Mouse (Mus musculus) thymus, postnatal 14 days (tissue): ENCODE data around the gene Hfe2.
A peak's percentile ranks its signal among the peaks of the same experiment; 100 is the strongest.
"Not testable (repeated sequence)": the region's sequence is repeated elsewhere in the genome, so short reads cannot be mapped to it uniquely, and the experiment has no call there.

ENCODE experiments used
- DNase-seq: peaks from one replicate; pipeline ENCODE4 v3.0.0; 2021

Gene Hfe2

DNA sequence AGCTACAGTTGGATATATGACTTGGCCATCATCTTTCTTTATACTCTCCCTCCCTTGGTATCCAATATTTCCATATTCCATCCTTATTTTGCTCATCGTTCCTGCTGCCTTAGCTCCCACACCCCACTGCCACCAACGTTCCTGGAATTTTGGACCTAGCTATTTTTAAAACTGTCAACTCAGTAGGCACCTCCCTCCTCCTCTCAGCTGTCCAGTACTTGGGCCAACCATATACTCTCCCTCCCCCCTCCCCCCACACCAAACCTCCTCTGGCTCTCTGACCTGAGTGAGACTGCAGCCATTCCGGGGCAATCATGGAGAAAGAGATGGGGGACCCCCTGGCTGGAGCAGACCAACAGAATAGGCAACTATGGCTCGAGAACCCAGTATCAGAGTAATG is at the start of gene Hfe2:
Gene Hfe2, plus strand, starts transcription at position 259 of the 400 bp plus-strand sequence.
- no peak for DNase-seq

GRCm38 (mm10) chr3:96477084-96477483 is 47.9 kb upstream of the Hfe2 start:
- DNase-seq: no peak

DNA sequence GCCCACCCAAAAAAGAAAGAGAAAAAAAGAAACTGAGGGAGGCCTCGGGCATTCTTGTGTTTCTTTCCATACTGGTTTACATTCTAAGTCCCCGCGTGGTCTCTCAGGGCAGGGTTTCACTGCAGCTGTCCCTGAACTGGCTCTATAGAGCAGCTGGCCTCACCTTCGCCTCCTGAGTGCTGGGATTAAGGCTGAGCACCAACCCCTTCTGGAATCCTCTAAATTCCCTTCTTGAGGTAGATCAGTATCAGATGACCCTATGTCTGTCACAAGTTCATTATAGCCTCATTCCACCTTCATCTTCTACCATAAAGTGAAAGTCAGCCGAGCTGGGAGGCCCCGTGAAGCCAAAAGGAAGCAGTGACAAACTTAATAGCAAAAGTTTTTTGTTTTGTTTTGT is 47.4 kb upstream of the Hfe2 start:
- no peak for DNase-seq

- no peak for DNase-seq
Measured at GRCm38 (mm10) chr3:96479249-96479648, 45.7 kb upstream of the Hfe2 start.

DNA sequence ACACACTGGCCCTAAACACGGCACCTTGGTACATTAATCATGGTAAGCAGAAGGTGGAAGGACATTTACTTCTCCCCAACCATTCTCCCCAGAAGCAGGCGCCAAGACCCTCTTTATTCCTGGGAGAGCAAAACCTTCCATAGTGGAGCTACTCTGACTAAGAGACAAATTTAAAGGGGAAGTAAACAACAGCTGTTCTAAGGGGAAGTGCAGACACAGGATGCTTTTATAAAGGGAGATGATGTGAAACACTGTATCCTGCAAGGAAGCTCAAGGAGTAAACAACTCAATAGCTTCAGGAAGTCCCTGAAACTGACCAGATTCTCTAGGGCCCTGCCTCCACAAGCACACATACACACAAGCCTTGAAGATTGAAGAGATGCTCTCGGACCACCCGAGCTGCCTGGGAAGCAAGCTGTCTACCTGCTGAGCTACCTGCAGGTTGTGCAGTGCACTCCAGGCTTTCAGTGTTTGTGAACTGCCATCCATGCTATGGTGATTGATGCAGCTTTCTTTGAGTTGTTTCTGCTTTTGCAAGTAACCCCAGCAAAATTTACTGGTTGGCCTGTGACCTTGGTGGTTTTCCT is 44.2 kb upstream of the Hfe2 start:
- DNase-seq: no peak

DNA sequence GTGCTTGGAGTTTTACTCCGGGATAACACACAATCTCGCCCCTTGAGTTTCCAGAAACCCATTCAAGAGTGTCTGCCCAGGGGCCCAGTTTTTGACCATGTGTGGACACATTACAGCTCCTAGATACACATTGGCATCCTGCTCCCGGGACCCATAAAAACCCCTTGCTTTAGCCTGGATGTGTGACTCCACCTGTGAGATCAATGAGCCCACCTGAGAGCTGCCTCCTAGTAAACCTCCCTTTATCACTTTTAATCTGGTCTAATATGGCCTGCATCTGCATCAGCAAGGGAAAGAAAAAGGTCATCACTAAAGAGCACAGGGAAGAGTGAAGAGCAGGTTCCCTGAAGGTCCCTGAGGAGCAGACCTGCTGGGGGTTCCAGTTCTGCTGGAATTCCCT is 43.1 kb upstream of the Hfe2 start:
- no peak for DNase-seq

DNA sequence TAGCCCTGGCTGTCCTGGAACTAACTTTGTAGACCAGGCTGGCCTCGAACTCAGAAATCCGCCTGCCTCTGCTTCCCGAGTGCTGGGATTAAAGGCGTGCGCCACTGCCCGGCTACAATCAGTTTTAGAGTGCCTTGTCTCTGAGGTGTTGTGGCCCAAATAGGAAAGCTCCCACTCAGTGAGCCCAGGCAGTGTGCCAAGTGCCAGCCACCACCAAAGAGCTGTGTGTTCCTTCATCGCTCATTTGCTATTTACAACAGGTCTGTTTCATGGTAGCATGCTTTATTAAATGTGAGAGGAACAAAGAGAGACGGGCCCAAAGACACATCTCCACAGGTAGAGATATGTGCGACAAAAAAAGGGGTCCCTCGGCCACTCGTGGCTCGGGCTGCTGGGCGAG is 42.5 kb upstream of the Hfe2 start:
- no peak for DNase-seq

- not testable (repeated sequence) for DNase-seq
Measured at GRCm38 (mm10) chr3:96483044-96483443, 41.9 kb upstream of the Hfe2 start.

DNA sequence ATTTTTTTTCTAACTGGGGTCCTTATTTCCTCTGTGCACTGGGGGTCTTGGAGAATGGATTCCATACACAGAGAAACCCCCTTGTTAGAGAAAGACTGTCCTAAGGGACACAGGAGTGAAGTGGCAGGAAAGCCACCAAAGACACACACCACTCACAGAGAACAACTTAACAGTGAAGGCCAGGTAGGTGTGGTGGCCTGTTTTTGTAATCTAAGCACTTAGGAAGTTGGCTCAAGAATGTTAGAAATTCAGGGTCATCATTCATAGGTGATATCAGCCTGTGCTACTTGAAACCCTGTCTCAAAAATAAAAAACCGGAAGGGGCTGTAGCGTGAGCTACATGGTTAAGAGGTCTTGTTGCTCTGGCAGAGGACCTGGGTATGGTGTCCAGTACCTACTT is 41.0 kb upstream of the Hfe2 start:
- no peak for DNase-seq

DNA sequence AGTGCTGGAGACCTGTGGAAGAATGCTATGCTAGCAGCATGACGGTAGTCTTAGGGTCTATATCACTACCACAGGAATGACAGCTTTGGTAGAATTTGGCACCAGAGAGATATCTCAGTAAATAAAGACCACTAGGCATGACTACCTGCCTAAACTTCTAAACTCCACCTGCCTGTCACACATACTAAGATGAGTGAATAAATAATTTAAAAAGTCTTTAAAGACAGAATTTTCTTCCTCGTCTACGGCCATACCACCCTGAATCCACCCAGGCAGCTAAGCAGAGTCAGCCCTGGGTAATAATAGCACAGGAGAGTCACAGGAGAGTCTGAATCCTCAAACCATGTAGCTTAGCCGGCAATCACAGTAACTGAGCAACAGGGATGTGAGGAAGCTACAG is 40.1 kb upstream of the Hfe2 start:
- DNase-seq: no peak

DNA sequence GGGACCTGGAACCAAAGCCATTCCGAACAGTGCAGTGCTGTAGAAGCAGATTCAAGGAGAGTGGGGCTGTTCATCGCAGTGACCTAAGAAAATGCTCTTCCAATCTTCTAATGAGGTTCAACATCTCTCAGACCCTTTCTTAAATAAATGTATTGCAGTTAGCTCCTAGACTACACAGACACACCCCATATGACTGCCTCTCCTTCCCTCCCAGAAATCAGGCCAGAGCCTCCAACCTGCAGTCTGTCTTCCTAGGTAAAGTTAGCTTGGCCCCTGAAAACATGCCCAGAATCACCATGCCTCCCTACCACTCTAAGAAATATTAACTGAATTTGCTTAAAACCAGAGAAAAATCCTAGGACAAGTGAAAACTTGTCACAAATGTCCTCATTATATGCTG is 39.6 kb upstream of the Hfe2 start:
- DNase-seq: no peak

DNA sequence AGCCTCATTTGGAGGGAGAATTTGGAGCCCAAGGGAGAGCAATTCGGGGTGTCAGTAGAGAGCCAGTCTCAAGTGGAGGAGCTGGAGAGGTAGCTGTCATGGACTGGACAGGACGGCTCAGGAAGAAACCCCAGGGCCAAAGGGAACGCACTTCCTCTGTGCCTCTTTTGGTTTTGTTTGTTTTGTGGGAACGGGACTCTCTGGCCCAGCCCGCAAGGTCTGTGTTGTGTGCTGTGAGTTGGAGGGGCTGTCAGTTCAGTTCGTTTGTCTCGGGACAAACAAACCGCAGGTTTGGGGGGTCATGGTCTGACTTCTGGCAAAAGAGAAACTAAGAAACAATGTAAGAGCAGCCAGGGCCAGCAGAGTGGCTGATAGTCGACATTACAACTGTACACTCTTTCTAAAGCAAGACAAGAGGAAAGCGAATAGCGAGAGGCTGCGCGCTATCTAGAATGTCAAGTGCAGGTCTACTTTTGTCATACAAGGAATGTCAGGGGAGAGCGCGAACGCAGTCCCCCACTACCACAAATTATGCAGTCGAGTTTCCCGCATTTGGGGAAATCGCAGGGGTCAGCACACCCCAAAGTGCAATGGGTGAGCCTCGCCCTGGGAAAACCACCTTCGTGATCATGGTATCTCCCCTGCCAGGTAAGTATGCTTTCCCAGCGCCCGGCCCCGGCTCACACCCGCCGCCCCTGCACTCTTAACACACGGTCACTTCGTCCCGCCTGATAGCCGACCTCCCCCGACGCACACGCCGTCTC is 38.7 kb upstream of the Hfe2 start:
- not testable (repeated sequence) for DNase-seq

GRCm38 (mm10) chr3:96486828-96487559 is 38.0 kb upstream of the Hfe2 start:
- not testable (repeated sequence) for DNase-seq

DNA sequence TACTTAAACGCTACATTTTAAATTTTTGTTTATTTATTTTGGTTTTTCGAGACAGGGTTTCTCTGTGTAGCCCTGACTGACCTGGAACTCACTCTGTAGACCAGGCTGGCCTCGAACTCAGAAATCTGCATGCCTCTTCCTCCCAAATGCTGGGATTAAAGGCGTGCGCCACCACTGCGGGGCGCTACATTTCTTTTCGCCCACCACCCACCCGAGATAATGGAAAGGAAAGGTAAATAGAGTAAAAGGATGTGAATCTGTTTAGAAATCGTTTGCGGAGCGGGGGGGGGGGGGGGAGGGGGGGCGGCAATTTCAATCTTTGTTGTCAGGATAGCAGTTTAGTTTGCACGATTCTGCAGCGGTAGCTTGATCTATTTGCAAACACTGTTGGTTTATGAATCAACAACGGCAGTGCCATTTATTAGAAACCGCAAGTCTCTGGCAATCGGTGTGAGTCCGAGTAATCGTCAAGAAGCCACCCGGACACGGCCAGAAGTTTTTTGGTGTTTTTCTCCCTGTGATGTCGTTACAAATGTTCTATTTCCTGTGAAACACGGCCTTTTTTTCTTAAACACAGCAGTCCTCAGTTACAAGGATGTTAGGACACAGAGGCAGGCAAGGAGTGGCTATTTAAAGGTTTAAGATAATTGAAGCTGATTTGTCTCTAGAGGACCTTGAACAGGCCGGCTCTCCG is 37.2 kb upstream of the Hfe2 start:
- peak; percentile 69 for DNase-seq

DNA sequence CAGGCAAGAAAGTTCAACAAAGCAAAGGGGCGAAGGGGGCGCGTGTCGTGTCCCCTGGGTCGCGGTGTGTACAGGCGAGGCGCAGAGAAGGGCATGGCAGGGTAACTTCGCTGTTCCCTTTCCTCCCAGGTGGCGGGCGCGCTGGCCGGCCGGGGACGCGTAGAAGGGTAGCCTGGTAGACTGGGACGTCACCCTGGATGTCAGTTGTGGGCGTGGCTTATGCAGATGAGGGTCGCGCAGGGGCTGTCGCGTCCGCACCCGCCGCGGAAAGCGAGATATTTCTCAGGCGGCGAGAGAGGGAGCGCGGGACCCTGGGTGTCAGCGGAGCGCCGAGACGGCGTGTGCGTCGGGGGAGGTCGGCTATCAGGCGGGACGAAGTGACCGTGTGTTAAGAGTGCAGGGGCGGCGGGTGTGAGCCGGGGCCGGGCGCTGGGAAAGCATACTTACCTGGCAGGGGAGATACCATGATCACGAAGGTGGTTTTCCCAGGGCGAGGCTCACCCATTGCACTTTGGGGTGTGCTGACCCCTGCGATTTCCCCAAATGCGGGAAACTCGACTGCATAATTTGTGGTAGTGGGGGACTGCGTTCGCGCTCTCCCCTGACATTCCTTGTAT is 36.6 kb upstream of the Hfe2 start:
- not testable (repeated sequence) for DNase-seq

DNA sequence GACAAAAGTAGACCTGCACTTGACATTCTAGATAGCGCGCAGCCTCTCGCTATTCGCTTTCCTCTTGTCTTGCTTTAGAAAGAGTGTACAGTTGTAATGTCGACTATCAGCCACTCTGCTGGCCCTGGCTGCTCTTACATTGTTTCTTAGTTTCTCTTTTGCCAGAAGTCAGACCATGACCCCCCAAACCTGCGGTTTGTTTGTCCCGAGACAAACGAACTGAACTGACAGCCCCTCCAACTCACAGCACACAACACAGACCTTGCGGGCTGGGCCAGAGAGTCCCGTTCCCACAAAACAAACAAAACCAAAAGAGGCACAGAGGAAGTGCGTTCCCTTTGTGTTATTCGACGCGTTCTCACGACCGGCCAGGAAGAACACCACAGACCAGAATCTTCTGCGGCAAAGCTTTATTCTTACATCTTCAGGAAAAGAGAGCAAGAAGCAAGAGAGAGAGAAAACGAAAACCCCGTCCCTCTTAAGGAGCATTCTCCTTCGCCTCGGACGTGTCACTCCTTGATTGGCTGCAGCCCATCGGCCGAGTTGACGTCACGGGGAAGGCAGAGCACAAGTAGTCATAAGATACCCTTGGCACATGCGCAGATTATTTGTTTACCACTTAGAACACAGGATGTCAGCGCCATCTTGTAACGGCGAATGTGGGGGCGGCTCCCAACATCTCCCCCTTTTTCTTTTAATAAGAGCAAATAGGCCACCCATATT is 35.9 kb upstream of the Hfe2 start:
- DNase-seq: not testable (repeated sequence)

DNA sequence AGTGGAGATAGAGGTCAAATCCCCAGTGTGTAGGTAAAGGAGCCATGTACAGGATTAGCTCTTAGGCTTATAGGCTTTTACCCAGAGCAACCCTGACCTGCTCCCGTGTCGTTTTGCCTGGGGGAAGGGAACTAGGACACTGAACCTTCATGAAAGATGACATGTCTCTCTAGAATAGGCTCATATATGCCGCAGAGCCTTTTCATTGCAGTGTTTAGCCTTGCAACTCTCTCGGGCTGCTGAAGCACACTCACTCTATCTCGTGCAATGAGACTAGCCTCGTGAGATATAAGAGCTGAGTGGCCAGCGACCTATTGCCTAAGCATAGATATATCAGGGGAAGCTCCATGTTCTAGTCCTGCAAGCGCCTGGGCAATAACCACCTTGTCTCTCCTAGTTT is 35.3 kb upstream of the Hfe2 start:
- not testable (repeated sequence) for DNase-seq

GRCm38 (mm10) chr3:96494456-96494855 is 30.5 kb upstream of the Hfe2 start:
- DNase-seq: not testable (repeated sequence)

- no peak for DNase-seq
Measured at GRCm38 (mm10) chr3:96494912-96495311, 30.1 kb upstream of the Hfe2 start.

- no peak for DNase-seq
Measured at GRCm38 (mm10) chr3:96495490-96496210, 29.3 kb upstream of the Hfe2 start.

- no peak for DNase-seq
Measured at GRCm38 (mm10) chr3:96496216-96496615, 28.8 kb upstream of the Hfe2 start.
